Mouse (Mus musculus) heart, postnatal 0 days (tissue): ENCODE measurements at regions not wholly inside any gene's neighbourhood (a gene's known extent, or its start where the extent isn't known, plus 50 kb on each side); places are given as distances from the start of the nearest gene placed in this dataset.

Experiments used
- CTCF ChIP-seq: IDR thresholded peaks from 2 replicates; pipeline ENCODE4 v1.5.1; 2016; ENCODE audit warnings: antibody characterized with exemption, control low read depth, low read depth
- EP300 ChIP-seq: IDR thresholded peaks from 2 replicates; pipeline ENCODE4 v1.6.1; 2016; ENCODE audit warnings: antibody characterized with exemption, low read depth

- TF ChIP-seq EP300, result no peak
- TF ChIP-seq CTCF, result peak; percentile 54
Observed at GRCm38 (mm10) chr16:55460519-55460918, 162.7 kb upstream of the Zpld1 start.
